Comparison of ENCODE assay signal across 21 mouse cellular contexts in the genomic region with DNA sequence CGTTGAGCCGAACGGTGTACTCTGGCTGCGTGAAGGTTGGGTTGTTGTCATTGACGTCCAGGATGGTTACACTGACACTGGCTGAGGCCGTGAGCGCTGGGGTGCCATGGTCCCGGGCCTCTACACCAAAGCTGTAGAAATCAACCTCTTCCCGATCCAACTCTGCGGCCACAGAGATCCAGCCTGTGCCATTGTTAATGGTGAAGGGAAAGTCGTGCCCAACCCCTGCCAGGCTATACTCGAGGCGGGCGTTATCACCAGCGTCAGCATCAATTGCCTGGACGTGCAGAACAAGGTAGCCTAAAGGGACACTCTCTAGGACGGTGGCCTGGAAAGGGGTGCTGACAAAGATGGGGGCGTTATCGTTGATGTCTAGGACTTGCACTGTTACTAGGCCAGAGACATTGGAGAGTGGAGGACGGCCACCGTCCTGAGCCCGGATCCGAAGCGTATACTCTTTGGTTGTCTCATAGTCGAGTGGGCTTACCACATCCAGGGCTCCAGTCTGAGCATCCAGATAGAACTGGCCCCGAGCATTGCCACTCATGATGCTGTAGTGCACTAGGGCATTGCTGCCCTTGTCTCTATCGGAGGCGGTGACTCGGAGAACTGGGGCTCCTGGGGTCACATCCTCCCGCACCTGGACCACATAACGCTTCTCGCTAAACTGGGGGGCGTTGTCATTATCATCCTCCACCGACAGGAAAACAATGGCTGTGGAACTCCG. TPM values are rescaled to one million over a fixed set of nuclear protein-coding genes. Genes with fewer than 3 reads are reported as not detected.
DNase-seq lines count a peak whose midpoint lies in the region; ATAC-seq and TF ChIP-seq lines count a peak whose summit lies in the region.
"Had no signal": no experiment of that assay in that cellular context is flagged by ENCODE, and none has a peak within 500 bp of the region (broad histone marks: within the 10 kb centered on the region; RNA-seq: fewer than 3 reads in every experiment).

No protein-coding gene starts in this region.

- no peak overlapping the region for H3K27ac ChIP-seq in gastrocnemius, adult 2 months
- H3K27ac ChIP-seq in midbrain, embryonic 12.5 days (replicated peaks), result no peak overlapping the region
- no peak overlapping the region for H3K27ac ChIP-seq in midbrain, postnatal 0 days (ENCODE audit: low read depth, low read length)
- no peak overlapping the region for H3K27ac ChIP-seq in hindbrain, embryonic 12.5 days
- H3K27ac ChIP-seq in neural tube, embryonic 13.5 days (replicated peaks), result no peak overlapping the region
- H3K27ac ChIP-seq: kidney, embryonic 15.5 days; liver, embryonic 15.5 days had no signal

- DNase-seq in gastrocnemius, adult 2 months, result peak; percentile 26
- DNase-seq in gastrocnemius, adult 8-10 months (ENCODE audit: low spot score in 2 of 2), result no peak
- DNase-seq in midbrain, postnatal 0 days (ENCODE audit: low spot score), result no peak
- DNase-seq in frontal cortex, adult 2 months (ENCODE audit: extremely low spot score in 1 of 2, low spot score in 1 of 2), result no peak
- DNase-seq in kidney, postnatal 4 days, result no peak
- DNase-seq: cerebellum, adult 11 months; heart, postnatal 14 days; lung, postnatal 10 days; thymus, postnatal 4 days had no signal

- H3K4me1 ChIP-seq in midbrain, embryonic 12.5 days, result peaks cover 59% of the 10 kb centered on the region
- peaks cover 34% of the 10 kb centered on the region for H3K4me1 ChIP-seq in midbrain, postnatal 0 days (ENCODE audit: insufficient read depth, low read length)
- H3K4me1 ChIP-seq in hindbrain, embryonic 12.5 days, result peaks cover 62% of the 10 kb centered on the region
- H3K4me1 ChIP-seq in neural tube, embryonic 13.5 days (replicated peaks), result peaks cover 66% of the 10 kb centered on the region

- peaks cover 21% of the 10 kb centered on the region for H3K9me3 ChIP-seq in midbrain, embryonic 12.5 days
- H3K9me3 ChIP-seq in midbrain, postnatal 0 days (ENCODE audit: low read length), result no peaks in the 10 kb centered on the region
- peaks cover 5% of the 10 kb centered on the region; the same call in 1 of the 2 replicates for H3K9me3 ChIP-seq in hindbrain, embryonic 12.5 days (replicated peaks)
- H3K9me3 ChIP-seq in neural tube, embryonic 13.5 days, result no peaks in the 10 kb centered on the region

- H3K27me3 ChIP-seq in midbrain, embryonic 12.5 days, result peaks cover 11% of the 10 kb centered on the region
- no peaks in the 10 kb centered on the region for H3K27me3 ChIP-seq in midbrain, postnatal 0 days (ENCODE audit: insufficient read depth, low read length)
- H3K27me3 ChIP-seq in hindbrain, embryonic 12.5 days, result peaks cover 9% of the 10 kb centered on the region
- no peaks in the 10 kb centered on the region for H3K27me3 ChIP-seq in neural tube, embryonic 13.5 days

- intact Hi-C loops in gastrocnemius, adult 2 months (cut with DNase I), result no loop called here

- no peak overlapping the region for H3K9ac ChIP-seq in midbrain, embryonic 12.5 days (replicated peaks)
- no peak overlapping the region for H3K9ac ChIP-seq in midbrain, postnatal 0 days (replicated peaks; ENCODE audit: low read length, poor library complexity, severe bottlenecking)
- H3K9ac ChIP-seq in hindbrain, embryonic 12.5 days, result peak overlapping the region; percentile 24; the same call in 1 of the 2 replicates
- H3K9ac ChIP-seq in neural tube, embryonic 13.5 days, result no peak overlapping the region
- H3K9ac ChIP-seq: kidney, embryonic 15.5 days; liver, embryonic 15.5 days had no signal

- no peak for ATAC-seq in midbrain, embryonic 12.5 days (ENCODE audit: low FRiP score, low read depth)
- ATAC-seq in midbrain, postnatal 0 days (ENCODE audit: low FRiP score), result no peak
- ATAC-seq in hindbrain, embryonic 12.5 days (ENCODE audit: low FRiP score), result no peak
- ATAC-seq in neural tube, embryonic 13.5 days (ENCODE audit: low read depth), result no peak

- no peak for TF ChIP-seq CTCF in gastrocnemius, adult 2 months (IDR thresholded peaks at IDR 0.05)
- TF ChIP-seq CTCF in midbrain, postnatal 0 days (IDR thresholded peaks at IDR 0.05), result no peak

- H3K4me2 ChIP-seq in midbrain, embryonic 12.5 days (replicated peaks), result peak overlapping the region; percentile 87
- H3K4me2 ChIP-seq in midbrain, postnatal 0 days (ENCODE audit: low read depth, low read length, poor library complexity, severe bottlenecking), result no peak overlapping the region
- H3K4me2 ChIP-seq in hindbrain, embryonic 12.5 days (replicated peaks), result peak overlapping the region; percentile 85
- H3K4me2 ChIP-seq in neural tube, embryonic 13.5 days, result peak overlapping the region; percentile 93
- H3K4me2 ChIP-seq: liver, embryonic 15.5 days had no signal

- H3K36me3 ChIP-seq in midbrain, embryonic 12.5 days, result peaks cover 41% of the 10 kb centered on the region
- H3K36me3 ChIP-seq in midbrain, postnatal 0 days (ENCODE audit: insufficient read depth, low read length), result peaks cover 23% of the 10 kb centered on the region
- peaks cover 43% of the 10 kb centered on the region for H3K36me3 ChIP-seq in hindbrain, embryonic 12.5 days
- H3K36me3 ChIP-seq in neural tube, embryonic 13.5 days, result peaks cover 34% of the 10 kb centered on the region
- H3K36me3 ChIP-seq: liver, embryonic 15.5 days had no signal

- 97% methylated on average over 35 of the region's 35 CpGs for WGBS in midbrain, embryonic 12.5 days
- WGBS in midbrain, postnatal 0 days, result 98% methylated on average over 35 of the region's 35 CpGs
- WGBS in hindbrain, embryonic 12.5 days, result 96% methylated on average over 35 of the region's 35 CpGs
- WGBS in neural tube, embryonic 13.5 days, result 97% methylated on average over 35 of the region's 35 CpGs

- H3K4me3 ChIP-seq in gastrocnemius, adult 2 months, result no peak overlapping the region
- H3K4me3 ChIP-seq in midbrain, embryonic 12.5 days, result peak overlapping the region; percentile 98
- no peak overlapping the region for H3K4me3 ChIP-seq in midbrain, postnatal 0 days (ENCODE audit: low read depth, low read length)
- H3K4me3 ChIP-seq in hindbrain, embryonic 12.5 days, result peak overlapping the region; percentile 87
- H3K4me3 ChIP-seq in neural tube, embryonic 13.5 days, result peak overlapping the region; percentile 93
- H3K4me3 ChIP-seq: liver, embryonic 15.5 days had no signal

RNA-seq across cellular contexts. Expression of a gene that starts 1.6 kb away (rescaled TPM):
- 1 to 10 TPM; 6.4 to 8.8 TPM for total RNA-seq in gastrocnemius, adult 2 months (2021)
- 10 to 100 TPM in 2 of 4 experiments, 1 to 10 TPM in 2; 8.9 to 12.5 (median 9.6) TPM for total RNA-seq in gastrocnemius, adult 8-10 months (2022)
- polyA plus RNA-seq in midbrain, embryonic 12.5 days (2016; fragmentation: Nextera tagmentation; extraction: Ambion mirVana), result 73.3 and 78.2 TPM in 2 replicates
- total RNA-seq in midbrain, postnatal 0 days (2014; rRNA removed), result 68.5 and 83.4 TPM in 2 replicates
- 19.0 and 24.4 TPM in 2 replicates for polyA plus RNA-seq in midbrain, postnatal 0 days (2015; fragmentation: Nextera tagmentation; extraction: Ambion mirVana)
- polyA plus RNA-seq in hindbrain, embryonic 12.5 days (2016; fragmentation: Nextera tagmentation; extraction: Ambion mirVana), result 63.3 and 75.2 TPM in 2 replicates
- polyA plus RNA-seq in neural tube, embryonic 13.5 days (2015; fragmentation: Nextera tagmentation; extraction: Ambion mirVana), result 37.6 and 44.1 TPM in 2 replicates
- polyA plus RNA-seq in frontal cortex, adult 2 months (2012; rRNA removed), result 63.6 TPM in 2 replicates

RNA-seq across cellular contexts. Expression of a gene that starts 30.2 kb away (rescaled TPM):
- total RNA-seq in gastrocnemius, adult 2 months (2021), result not detected
- total RNA-seq in gastrocnemius, adult 8-10 months (2022), result not detected
- 60.6 and 61.9 TPM in 2 replicates for polyA plus RNA-seq in midbrain, embryonic 12.5 days (2016; fragmentation: Nextera tagmentation; extraction: Ambion mirVana)
- total RNA-seq in midbrain, postnatal 0 days (2014; rRNA removed), result 4.8 and 5.6 TPM in 2 replicates
- 1.8 and 3.2 TPM in 2 replicates for polyA plus RNA-seq in midbrain, postnatal 0 days (2015; fragmentation: Nextera tagmentation; extraction: Ambion mirVana)
- 39.4 and 41.0 TPM in 2 replicates for polyA plus RNA-seq in hindbrain, embryonic 12.5 days (2016; fragmentation: Nextera tagmentation; extraction: Ambion mirVana)
- 10.9 and 11.9 TPM in 2 replicates for polyA plus RNA-seq in neural tube, embryonic 13.5 days (2015; fragmentation: Nextera tagmentation; extraction: Ambion mirVana)
- polyA plus RNA-seq in frontal cortex, adult 2 months (2012; rRNA removed), result 11.7 and 14.6 TPM in 2 replicates

RNA-seq across cellular contexts. Expression of a gene that starts 31.2 kb away (rescaled TPM):
- total RNA-seq in gastrocnemius, adult 2 months (2021), result 100 to 1,000 TPM; 116 to 135 TPM
- 100 to 1,000 TPM; 106 to 124 (median 111) TPM for total RNA-seq in gastrocnemius, adult 8-10 months (2022)
- polyA plus RNA-seq in midbrain, embryonic 12.5 days (2016; fragmentation: Nextera tagmentation; extraction: Ambion mirVana), result 184 and 192 TPM in 2 replicates
- 160 and 163 TPM in 2 replicates for total RNA-seq in midbrain, postnatal 0 days (2014; rRNA removed)
- 223 and 225 TPM in 2 replicates for polyA plus RNA-seq in midbrain, postnatal 0 days (2015; fragmentation: Nextera tagmentation; extraction: Ambion mirVana)
- 186 and 188 TPM in 2 replicates for polyA plus RNA-seq in hindbrain, embryonic 12.5 days (2016; fragmentation: Nextera tagmentation; extraction: Ambion mirVana)
- 210 and 223 TPM in 2 replicates for polyA plus RNA-seq in neural tube, embryonic 13.5 days (2015; fragmentation: Nextera tagmentation; extraction: Ambion mirVana)
- 202 and 203 TPM in 2 replicates for polyA plus RNA-seq in frontal cortex, adult 2 months (2012; rRNA removed)

RNA-seq across cellular contexts. Expression of a gene that starts 49.1 kb away (rescaled TPM):
- not detected for total RNA-seq in gastrocnemius, adult 2 months (2021)
- total RNA-seq in gastrocnemius, adult 8-10 months (2022), result not detected
- not detected in 2 replicates for polyA plus RNA-seq in midbrain, embryonic 12.5 days (2016; fragmentation: Nextera tagmentation; extraction: Ambion mirVana)
- total RNA-seq in midbrain, postnatal 0 days (2014; rRNA removed), result not detected in 2 replicates
- 0.13 TPM in 1 of 2 replicates, not detected in the other for polyA plus RNA-seq in midbrain, postnatal 0 days (2015; fragmentation: Nextera tagmentation; extraction: Ambion mirVana)
- not detected in 2 replicates for polyA plus RNA-seq in hindbrain, embryonic 12.5 days (2016; fragmentation: Nextera tagmentation; extraction: Ambion mirVana)
- not detected in 2 replicates for polyA plus RNA-seq in neural tube, embryonic 13.5 days (2015; fragmentation: Nextera tagmentation; extraction: Ambion mirVana)
- 0.06 TPM in 1 of 2 replicates, not detected in the other for polyA plus RNA-seq in frontal cortex, adult 2 months (2012; rRNA removed)
- total RNA-seq: ES-E14; gastrocnemius, postnatal 36 days; megakaryocyte-erythroid progenitor cell, adult 5-6 weeks; neutrophil, adult 5-6 weeks had no signal
- polyA plus RNA-seq: embryonic facial prominence, embryonic 14.5 days; intestine, embryonic 14.5 days; kidney, embryonic 15.5 days; limb, embryonic 14.5 days had no signal

Comparison
In these comparisons a context has a peak if more than half of its experiments do, and no peak if none do; other contexts are left out.
1. H3K4me3 ChIP-seq: peak in midbrain, embryonic 12.5 days (single experiment), hindbrain, embryonic 12.5 days (single experiment) and neural tube, embryonic 13.5 days (single experiment); none in gastrocnemius, adult 2 months (single experiment) and midbrain, postnatal 0 days (single experiment).